Mouse (Mus musculus) lung, postnatal 14 days (tissue): ENCODE data around the gene Nrp1.
A peak's percentile ranks its signal among the peaks of the same experiment; 100 is the strongest.

Experiments
- DNase-seq: peaks from one replicate; pipeline ENCODE4 v3.0.0; 2021

Nrp1 gene

DNA sequence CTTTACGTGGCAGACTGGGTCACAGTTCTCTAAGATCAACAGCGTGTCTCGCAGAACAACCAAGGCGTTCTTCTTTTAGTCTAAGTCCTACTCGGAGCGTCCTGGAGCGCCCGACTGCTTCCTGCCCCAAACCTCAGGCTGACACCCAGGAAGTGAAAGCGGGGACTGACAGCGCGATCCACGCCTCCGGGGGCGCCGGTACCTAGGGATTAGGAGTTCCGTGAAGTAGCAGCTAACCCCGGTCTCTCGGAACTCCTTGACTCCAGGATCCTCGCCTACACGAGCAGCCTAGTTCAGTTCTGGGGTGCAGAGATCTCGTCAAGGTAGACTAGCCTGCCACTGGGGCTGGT lies at the start of gene Nrp1:
Nrp1 (plus strand) TSS at position 199 of the 350 bp plus-strand sequence.
- peak; percentile 51 for DNase-seq

DNA sequence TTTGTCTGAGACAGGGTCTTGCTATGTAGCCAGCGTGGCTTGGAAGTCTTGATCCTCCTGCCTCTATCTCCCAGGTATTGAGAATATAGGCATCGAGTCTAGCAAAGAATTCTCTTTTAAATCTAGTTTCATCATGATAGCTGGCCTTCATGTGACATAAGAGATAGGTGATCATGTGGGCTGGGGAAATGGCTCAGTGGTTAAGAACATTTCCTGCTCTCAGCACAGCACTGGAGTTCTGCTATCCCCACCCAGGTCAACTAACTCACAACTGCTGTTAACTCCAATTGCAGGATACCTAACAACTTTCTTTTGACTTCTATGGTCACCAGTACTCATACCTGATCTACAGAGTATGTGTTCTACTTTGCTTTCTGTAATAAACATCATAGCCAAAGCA lies 37.6 kb upstream of the Nrp1 start:
- DNase-seq, result no peak

DNA sequence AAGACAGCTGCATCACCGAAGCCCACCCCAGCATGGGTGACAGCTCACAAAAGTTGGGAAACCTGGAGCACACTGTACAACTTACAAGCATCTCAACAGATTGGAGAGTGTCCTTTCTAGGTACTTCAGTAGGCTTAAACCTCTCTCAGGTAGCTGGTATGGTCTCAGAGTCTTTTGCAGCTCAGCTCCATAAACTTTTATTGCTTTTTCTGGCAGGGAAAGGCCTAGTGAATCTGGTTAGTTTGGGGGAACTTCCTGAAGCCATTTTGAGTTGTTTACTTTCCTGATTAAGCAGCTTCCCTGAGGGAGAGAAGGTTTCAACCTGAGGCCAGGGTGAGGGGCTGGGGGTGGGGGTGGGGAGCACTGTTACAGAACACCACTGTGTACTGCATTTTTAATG lies 31.1 kb upstream of the Nrp1 start:
- DNase-seq, result no peak

DNA sequence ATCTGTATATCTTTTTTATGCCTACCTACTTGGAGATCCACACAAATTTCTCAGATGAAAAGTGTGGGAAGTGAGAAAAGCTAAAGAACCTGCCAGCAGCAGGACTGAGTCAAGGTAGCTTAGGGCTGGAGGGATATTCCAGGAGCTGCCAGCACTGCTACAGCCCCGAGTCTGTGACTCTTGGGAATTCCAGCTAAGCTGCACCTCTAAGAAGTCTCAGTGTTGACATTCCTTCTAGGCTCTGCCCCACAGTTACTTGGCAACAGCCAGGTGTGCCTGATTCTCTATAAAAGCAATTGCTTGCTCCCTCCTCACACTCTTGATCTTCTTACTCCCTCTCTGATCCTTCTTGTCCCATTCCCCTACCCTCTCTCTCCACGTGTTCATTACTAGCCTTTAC lies 30.5 kb upstream of the Nrp1 start:
- no peak for DNase-seq

DNA sequence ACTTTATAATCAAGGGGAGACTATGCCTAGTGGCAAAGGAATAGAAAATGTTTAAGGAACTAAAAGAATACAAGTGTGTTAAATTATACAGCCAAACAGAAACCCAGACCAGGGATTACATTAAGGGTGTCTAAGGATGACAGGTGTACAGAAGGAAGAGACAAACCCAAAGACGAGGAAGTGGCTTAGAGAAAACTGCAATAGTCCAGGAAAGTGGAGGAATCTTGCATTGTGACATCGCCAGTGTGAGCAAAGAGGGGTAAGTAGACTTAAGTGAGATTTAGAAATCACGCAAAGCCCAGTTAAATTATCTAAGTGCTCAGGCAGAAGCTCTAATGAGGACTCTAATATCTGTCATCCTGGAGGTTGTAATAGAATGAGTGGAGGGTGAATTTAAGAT lies 28.9 kb upstream of the Nrp1 start:
- no peak for DNase-seq

DNA sequence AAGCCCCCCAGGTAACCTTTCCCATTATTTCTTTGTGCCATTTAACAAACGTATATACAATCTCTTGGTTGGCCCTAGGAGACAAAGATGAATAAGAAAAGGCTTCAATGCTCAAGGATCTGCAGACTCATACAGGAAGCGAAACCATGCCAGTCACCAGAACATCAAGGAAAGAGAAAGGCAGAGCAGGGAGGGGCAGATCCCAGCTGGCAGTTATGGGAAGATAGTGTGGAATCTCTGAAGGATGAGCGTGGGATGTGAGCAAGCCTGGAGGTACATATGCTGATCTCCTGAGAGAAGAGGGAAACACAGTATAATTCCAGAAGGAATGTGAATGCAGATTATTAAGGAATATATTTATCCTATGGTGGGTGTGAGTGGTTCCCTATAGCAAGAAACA lies 22.4 kb upstream of the Nrp1 start:
- no peak for DNase-seq

DNA sequence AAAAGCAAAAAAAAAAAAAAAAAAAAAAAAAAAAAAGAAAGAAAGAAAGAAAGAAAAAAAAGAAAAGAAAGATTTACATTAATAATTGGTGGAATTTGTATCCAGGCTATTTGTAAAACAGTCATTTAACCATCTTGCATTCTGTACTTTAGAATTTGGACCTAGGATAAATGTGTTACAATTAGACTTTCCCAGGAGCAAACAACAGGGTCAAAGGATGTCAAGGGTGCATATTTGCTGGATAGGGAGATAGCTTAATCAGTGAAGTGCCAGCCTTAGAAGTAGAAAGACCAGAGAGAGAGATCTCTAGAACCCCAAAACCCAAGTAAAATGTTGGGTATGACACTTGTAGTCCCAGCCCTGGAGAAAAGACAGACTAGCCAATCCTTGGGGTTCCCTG lies 19.5 kb upstream of the Nrp1 start:
- DNase-seq, result no peak

DNA sequence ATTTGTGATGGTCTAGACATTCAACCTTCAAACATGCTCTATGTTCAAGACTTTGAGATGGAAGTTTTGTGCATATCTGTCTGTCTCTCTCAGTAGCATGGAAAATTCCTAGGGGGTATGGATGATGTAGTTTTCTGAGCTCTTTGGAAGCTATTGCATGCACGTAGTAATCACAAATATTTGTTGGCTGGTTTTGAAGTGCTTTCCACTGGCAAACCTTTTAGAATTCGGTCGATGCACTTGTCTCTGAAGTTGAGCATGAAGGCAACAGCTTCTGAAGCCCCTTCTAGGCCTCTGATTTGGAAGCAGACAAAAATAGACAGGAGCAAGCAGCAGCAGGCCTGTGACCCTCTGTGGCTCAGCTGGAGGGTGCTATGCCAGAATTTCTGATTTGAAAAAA lies 18.9 kb upstream of the Nrp1 start:
- DNase-seq, result no peak

DNA sequence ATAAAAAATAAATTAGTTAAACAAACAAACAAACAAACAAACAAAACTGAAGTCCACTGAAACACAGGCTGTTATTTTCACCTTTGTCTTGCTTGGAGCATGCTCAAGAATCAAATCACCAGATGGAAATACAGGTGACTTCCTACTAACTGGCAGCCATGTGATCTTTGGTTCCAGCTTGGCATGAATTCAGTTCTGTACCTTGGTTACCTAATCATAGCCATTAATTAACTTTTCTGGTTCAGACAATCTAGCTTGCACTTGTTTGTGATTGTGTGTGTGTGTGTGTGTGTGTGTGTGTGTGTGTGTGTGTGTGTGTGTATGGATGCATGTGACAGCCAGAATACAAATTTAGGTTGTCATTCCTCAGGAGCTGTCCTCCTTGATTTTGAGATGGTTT lies 8.0 kb upstream of the Nrp1 start:
- no peak for DNase-seq

DNA sequence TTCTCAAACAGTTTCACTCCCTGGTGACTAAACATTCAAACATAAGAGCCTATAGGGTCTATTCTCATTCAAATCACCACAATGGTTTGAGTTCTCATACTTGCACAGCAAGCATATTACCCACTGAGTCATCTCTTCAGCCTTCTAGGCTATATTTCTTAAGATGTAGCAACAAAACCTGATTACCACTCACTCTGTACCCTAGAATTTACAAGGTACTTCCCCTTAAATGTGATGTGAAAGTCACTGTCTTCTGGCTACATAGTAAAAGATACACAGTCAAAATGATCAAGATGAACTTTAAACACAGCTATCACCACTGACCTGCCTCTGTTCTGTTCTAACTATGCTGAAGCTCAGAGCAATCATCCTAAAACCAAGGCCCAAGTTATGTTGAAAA lies 7.2 kb upstream of the Nrp1 start:
- no peak for DNase-seq

DNA sequence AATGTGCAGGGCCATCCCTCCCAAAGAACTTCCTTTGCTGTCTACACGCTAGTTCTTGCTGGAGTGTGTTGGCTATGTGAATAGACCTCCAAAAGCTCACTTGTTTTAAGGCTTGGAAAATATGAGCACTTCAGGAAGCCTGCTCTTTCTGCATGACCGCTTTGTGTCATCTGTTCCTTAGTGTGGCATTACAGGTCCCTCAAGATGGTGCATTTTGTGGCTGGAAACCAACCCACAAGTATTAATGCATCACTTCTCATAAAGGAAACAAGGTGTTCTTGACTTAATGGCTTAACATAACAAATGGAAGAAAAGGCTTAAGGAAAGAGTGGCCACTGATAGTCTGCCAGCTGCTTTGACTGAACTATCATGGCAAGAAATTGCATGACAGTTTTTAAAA lies 5.6 kb upstream of the Nrp1 start:
- DNase-seq, result no peak

DNA sequence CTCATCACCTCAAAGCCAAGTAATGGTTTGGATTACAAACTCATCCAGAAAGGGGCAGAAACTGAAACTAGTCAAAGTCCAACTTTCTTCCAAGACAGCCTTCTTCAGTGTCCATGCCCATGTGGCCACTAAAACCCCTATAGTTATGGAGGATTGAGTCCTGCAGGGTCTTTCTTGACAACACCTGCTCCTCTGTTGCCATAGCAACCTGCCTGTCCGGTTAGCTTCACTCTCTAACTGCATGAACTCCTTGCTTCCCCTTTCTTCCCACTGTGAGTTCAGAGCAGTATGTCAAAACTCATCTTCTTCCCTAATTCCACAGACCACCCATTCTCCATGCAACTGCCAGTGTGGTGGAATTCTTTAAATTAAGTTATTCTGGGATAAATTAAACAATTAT lies 4.4 kb upstream of the Nrp1 start:
- DNase-seq, result no peak

DNA sequence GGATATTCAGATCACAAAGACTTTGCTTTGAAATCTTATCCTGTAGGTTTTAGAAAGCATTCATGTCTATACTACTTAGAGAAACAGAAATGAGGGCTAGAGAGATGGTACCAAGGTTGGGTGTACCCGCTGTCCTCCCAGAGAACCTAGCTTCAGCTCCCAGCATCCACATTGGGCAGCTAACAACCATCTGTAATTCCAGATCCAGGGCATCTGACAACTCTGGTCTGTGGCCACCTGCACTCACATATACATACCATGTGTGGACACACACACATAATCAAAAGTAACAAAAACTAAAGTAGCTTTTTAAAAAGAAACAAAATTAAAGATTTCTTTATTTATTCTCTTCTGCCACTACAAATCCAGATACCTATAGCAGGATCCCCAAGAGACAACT lies 3.3 kb upstream of the Nrp1 start:
- no peak for DNase-seq

DNA sequence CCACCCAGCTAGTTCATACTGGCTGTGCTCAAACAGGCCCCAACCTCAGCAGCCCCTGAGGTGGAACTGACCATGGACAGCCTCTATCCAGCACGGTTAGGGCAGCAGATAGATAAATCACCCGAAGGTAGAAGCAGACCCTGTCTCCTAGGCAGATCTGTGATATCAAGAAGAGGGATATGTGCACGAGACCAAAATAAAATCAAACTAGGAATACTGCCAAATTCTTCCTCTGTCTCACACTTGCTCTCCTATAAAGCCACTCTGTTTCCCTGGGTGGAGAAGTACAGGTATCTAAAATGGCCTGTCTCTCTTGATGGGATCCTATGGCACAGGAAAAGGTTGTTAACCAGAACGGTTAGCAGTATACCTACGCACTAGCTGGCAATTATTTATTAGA lies 2.2 kb upstream of the Nrp1 start:
- DNase-seq, result no peak

DNA sequence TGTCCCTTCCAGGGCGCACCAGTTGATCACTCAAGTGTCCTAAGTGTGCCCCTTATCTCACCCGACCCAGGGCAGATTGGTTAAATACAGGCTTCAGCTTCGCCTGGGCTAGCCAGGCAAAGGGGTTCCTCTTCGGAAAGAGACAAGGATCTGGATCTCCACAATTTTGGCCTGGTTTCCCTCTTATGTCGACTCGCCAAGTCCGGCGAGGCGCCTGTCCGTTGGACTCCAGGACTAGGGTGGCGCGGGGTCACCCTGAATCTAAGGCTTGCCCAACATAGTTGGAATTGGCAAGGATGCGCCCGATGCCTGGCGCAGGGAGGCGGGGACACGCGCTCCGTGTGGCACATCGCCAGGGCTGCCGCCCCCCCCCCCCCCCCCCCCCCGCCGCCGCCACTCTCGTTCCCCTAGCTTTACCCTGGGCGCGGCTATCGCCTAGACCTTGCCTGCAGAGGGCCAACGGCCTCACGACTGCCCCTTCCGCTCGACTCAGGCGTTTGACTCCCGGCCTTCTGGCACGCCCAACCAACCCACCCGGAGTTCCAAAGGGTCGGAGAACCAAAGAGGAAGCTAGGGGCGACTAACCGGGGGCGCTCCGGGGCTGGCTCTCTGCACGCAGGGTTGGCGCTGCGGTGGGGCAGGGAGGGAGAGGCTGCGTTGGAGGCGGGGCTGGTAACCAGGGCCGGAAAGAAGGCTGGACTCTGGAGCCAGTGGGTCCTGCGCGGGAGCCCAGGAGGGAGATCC lies 1.4 kb upstream of the Nrp1 start:
- peak; percentile 86 for DNase-seq

DNA sequence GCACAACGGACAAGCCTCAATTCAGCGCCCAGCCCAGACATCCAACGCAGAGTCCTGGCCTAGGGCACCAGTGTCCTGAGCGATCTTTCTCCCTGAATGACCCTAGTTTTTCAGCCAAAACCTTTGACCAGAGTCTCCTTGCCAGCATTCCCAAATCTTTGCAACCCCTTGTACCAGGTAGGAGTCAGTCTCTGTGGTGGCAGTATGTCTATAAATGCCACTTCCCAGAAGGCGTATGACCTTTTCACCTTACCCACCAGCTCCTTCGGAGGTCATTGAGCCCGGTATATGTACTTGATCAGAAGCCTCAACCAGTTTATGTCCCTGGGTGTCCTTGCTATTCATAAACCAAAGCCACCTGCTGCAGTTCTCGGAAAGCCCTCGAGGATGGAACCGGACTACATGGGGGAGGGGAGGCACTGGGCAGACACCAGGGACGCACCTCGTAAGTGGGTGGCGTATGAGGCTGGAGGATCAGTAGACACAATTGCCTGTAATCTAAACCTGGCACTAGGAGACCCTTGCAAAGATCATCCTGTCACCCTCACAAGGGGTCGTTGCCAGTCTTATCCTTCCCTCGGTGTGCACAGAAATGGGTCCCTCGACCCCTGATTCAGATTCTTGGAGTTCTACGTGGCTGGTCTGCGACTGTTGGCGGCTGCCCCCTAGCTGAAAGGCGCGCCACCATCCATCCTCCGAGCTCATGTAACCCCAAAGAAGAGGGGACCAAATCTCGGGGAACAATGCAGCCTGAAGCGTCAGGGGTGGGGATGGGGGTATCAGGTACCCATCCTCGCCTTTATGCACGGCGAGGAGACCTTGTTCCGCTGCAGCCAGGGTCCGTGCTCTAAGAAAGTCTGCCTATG lies 631 bp upstream of the Nrp1 start:
- DNase-seq, result peak; percentile 74

DNA sequence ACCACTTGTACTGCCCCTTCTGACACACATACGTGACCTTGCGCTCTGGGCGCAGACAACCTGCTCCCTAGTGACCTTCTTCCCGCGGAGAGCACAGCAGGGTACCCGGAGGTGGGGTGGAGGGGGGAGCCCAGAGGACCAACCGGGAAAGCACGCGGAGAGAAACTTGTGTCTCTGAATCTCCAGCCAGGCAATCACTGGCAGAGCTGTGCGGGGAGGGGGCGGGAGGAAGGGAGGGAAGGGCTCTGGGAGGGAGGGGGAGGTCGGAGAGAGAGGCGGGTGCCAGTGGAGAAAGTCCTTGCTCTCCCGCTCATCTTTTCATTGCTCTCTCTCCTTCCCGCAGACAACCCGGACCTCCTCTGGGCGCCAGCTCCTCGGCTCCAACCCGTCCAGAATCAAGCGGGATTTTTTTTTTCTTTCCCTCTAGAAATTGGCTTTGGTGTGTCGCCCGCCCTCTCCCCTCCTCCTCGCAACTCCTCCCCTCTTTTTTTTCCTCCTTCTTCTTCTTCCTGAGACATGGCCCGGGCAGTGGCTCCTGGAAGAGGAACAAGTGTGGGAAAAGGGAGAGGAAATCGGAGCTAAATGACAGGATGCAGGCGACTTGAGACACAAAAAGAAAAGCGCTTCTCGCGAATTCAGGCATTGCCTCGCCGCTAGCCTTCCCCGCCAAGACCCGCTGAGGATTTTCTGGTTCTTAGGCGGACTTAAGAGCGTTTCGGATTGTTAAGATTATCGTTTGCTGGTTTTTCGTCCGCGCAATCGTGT lies 534 bp downstream of the Nrp1 start:
- DNase-seq, result peak; percentile 76

DNA sequence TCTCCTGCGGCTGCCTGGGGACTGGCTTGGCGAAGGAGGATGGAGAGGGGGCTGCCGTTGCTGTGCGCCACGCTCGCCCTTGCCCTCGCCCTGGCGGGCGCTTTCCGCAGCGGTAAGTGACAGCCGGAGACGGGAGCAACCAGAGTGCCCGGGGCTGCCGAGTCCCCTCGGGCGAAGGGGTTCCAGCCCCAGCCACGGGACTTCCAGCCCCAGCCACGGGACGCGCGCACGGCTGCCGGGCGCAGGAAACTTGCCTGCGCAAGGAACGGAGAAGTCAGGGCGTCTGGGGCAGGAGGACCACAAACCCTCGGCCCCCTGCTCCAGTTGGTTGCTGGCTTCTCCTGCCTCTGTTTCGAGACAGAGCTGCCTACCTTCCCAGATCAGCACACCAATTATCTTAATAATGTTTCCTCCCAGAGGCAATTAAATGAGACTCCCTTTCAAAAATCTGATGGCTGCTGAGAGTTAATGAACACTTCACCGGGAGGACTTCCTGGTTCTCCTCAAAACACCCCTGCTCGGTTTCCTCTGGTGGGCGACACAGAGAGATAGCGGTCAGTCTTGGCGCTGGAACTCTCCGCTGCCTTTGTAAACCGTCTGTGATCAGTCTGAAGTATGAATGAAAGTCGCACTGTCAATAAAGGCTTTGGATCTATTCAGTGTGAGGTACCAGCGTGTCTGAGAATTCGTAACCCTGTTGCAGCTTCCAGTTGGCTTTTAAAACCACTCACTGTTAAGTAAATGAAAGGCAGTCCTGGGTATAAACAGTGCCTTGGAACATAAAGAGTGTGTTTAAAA lies 1.3 kb downstream of the Nrp1 start:
- DNase-seq, result peak; percentile 46

DNA sequence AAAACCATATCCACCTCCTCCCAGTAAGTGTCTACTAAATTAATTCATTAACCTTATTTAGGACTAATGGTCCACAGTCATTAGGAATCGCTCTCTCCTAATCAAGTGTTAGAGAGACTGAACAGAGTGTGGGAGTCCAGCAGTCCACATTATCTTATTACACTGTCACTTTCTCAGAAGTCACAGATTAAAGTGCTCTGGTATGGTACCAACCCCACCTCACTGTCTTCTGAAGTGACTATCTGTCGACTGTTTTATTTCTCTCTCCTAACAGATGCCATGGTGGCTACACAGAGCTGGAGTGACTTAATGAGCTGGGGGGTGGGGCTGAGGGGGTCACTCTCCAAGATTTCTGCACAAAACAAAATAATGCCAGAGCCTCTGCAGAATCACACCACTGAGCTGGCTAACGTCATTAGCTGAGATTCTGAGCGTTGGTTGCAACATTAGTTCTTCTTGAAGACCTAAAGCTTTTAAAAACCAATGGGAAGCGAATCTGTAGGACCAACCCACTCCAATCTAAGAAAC lies 3.0 kb downstream of the Nrp1 start:
- no peak for DNase-seq

DNA sequence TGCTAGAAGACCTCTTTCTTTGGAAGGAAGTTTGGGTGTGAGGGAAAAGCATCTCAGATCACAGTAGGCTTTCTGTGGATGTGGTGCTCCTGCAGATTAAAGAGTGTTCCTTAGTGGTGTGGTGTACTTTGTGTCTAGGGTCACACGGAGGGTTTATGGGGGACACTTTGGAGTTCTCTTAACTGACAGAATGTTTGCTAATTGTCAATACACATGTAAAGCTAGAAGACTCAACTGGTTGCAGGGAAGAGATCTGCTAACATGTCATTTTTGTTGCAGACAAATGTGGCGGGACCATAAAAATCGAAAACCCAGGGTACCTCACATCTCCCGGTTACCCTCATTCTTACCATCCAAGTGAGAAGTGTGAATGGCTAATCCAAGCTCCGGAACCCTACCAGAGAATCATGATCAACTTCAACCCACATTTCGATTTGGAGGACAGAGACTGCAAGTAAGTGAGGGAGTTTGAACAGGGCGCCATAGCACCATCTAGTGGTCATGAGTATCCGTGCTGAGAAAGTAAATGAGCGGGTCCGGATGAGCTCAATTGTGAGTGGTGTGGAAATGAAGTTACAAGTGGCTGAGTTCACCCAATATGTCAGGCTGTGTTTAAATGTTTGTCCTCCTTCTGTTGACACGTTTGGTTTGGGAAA lies 4.7 kb downstream of the Nrp1 start:
- DNase-seq, result peak; percentile 91

DNA sequence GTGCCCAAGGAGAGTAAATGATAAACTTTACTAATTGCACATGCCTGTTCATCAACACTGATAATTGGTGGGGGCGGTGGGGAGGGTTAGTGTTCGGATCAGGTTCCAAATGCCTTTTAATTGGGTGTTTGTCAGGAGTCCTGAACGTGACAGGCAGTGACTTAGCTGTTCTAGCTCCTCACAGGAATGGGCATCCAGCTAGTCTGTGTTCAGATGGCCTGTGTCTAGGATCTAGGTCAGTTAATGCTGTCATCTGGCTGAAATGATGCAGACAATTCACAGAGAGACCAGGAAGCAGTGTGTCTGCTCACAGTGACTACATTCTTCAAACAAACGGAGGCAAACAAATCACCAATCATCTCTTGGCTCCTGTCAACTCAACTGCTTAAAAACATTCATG lies 12.1 kb downstream of the Nrp1 start:
- DNase-seq, result no peak

DNA sequence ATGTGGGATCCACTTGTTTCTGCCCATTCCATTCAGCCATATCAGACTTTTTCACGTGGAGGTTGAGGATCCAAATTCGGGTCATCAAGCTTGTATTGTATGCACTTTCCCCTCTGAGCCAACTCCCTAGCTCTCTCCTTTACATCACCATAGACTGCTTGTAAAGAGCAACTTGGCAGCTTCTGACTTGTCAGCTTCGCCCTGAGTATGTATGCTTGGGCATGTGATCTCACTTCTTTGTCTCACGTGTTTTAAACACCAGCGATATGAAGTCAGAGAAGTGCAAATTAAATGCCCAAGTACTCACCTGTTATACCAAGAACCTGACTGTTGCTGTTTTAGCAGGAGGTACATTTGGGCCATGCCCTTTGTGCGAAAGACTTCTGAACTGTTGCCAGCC lies 12.6 kb downstream of the Nrp1 start:
- DNase-seq, result no peak
